13 mouse cellular contexts compared by ENCODE assay signal in the genomic region with DNA sequence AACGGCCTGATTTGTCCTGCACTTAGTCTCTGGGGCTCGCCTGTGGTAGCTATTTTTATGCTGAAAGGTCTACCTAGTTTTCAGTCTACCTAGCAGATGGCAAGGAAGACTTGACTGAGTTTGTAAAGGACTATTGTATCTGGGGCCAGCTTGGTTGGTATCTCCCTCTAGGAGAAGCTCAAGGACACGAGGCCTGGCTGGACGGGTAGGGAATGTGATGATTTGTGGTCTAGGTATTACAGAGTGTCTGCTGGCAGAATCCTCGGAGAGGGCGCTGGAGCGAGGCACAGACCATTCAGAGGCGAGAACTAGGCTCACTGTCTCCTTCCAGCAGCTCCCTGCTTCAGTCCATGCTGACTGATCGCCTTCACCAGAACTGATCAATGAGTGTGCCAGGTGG.
DNase-seq lines count a peak whose midpoint lies in the region; ATAC-seq and TF ChIP-seq lines count a peak whose summit lies in the region.
"Had no signal": no experiment of that assay in that cellular context is flagged by ENCODE, and none has a peak within 500 bp of the region (broad histone marks: within the 10 kb centered on the region; RNA-seq: fewer than 3 reads in every experiment).

No protein-coding gene starts in this region.

- H3K36me3 ChIP-seq in kidney, embryonic 14.5 days (ENCODE audit: control insufficient read depth, insufficient read depth, low read length) = peaks cover 3% of the 10 kb centered on the region; the same call in 1 of the 2 replicates
- H3K36me3 ChIP-seq in heart, embryonic 16.5 days (ENCODE audit: control insufficient read depth, insufficient read depth) = no peaks in the 10 kb centered on the region
- H3K36me3 ChIP-seq: midbrain, embryonic 12.5 days had no signal

- 0 out of 2 replicates have a peak, but pooled peaks cover 3% of the 10 kb centered on the region for H3K4me1 ChIP-seq in kidney, embryonic 14.5 days (ENCODE audit: control insufficient read depth, insufficient read depth, low read length)
- H3K4me1 ChIP-seq in heart, embryonic 16.5 days (ENCODE audit: control insufficient read depth, insufficient read depth, low read length) = peaks cover 20% of the 10 kb centered on the region
- H3K4me1 ChIP-seq: midbrain, embryonic 12.5 days had no signal

- no peaks in the 10 kb centered on the region for H3K9me3 ChIP-seq in kidney, embryonic 14.5 days (ENCODE audit: control insufficient read depth, low read length)
- H3K9me3 ChIP-seq in heart, embryonic 16.5 days (replicated peaks; ENCODE audit: control insufficient read depth, low read length) = no peaks in the 10 kb centered on the region
- H3K9me3 ChIP-seq: midbrain, embryonic 12.5 days had no signal

- DNase-seq in kidney, postnatal 10 days = no peak
- DNase-seq in adrenal gland, postnatal 10 days = peak; percentile 43
- DNase-seq in heart, adult 18-20 months = peak; percentile 44 to 51
- DNase-seq in embryo, embryonic 10 days (ENCODE audit: low spot score) = no peak
- no peak for DNase-seq in layer of hippocampus, adult 2 months (ENCODE audit: low spot score in 2 of 2)
- no peak for DNase-seq in kidney, adult 18-20 months
- DNase-seq: cerebellum, postnatal 10 days; kidney, adult 9 months; thymus, postnatal 14 days had no signal

- no peak for ATAC-seq in kidney, embryonic 14.5 days (ENCODE audit: low FRiP score, low TSS enrichment)
- ATAC-seq in heart, embryonic 16.5 days (replicated peaks; ENCODE audit: extremely low read depth, insufficient read depth, low FRiP score) = peak; percentile 60; the same call in 1 of the 2 replicates

- H3K27me3 ChIP-seq in kidney, embryonic 14.5 days (ENCODE audit: control insufficient read depth, insufficient read depth, low read length) = no peaks in the 10 kb centered on the region
- H3K27me3 ChIP-seq in heart, embryonic 16.5 days (ENCODE audit: control insufficient read depth, insufficient read depth, low read length) = no peaks in the 10 kb centered on the region
- H3K27me3 ChIP-seq: midbrain, embryonic 12.5 days had no signal

- no peak overlapping the region for H3K9ac ChIP-seq in kidney, embryonic 14.5 days (ENCODE audit: low read depth, low read length)
- peak overlapping the region; percentile 42 for H3K9ac ChIP-seq in heart, embryonic 16.5 days (ENCODE audit: low read length)
- H3K9ac ChIP-seq: midbrain, embryonic 12.5 days had no signal

- H3K27ac ChIP-seq in kidney, embryonic 14.5 days (ENCODE audit: low read depth, low read length) = peak overlapping the region; percentile 37; the same call in 1 of the 2 replicates
- H3K27ac ChIP-seq in heart, embryonic 16.5 days (ENCODE audit: low read length) = peak overlapping the region; percentile 80
- no peak overlapping the region for H3K27ac ChIP-seq in layer of hippocampus, adult 2 months
- H3K27ac ChIP-seq: midbrain, embryonic 12.5 days had no signal

- TF ChIP-seq CTCF in layer of hippocampus, adult 2 months (conservative IDR thresholded peaks at IDR 0.05) = no peak

- H3K4me3 ChIP-seq in kidney, embryonic 14.5 days (ENCODE audit: low read length) = no peak overlapping the region
- no peak overlapping the region for H3K4me3 ChIP-seq in heart, embryonic 16.5 days (ENCODE audit: low read length)
- H3K4me3 ChIP-seq in layer of hippocampus, adult 2 months = no peak overlapping the region
- H3K4me3 ChIP-seq: midbrain, embryonic 12.5 days; myocyte had no signal

- H3K4me2 ChIP-seq in kidney, embryonic 14.5 days (replicated peaks; ENCODE audit: low read depth, low read length) = no peak overlapping the region
- peak overlapping the region; percentile 43 for H3K4me2 ChIP-seq in heart, embryonic 16.5 days (ENCODE audit: low read depth, low read length)
- H3K4me2 ChIP-seq: midbrain, embryonic 12.5 days had no signal

- 48% methylated on average over 9 of the region's 9 CpGs for WGBS in kidney, embryonic 14.5 days
- 37% methylated on average over 9 of the region's 9 CpGs for WGBS in heart, embryonic 16.5 days

Comparison
In these comparisons a context has a peak if more than half of its experiments do, and no peak if none do; other contexts are left out.
1. DNase-seq: peak in adrenal gland, postnatal 10 days (single experiment) and heart, adult 18-20 months (2 of 2); none in kidney, postnatal 10 days (single experiment), embryo, embryonic 10 days (single experiment), layer of hippocampus, adult 2 months (0 of 2) and kidney, adult 18-20 months (single experiment).